Mouse (Mus musculus): ENCODE results near the gene Vkorc1l1.

Gene Vkorc1l1

DNA sequence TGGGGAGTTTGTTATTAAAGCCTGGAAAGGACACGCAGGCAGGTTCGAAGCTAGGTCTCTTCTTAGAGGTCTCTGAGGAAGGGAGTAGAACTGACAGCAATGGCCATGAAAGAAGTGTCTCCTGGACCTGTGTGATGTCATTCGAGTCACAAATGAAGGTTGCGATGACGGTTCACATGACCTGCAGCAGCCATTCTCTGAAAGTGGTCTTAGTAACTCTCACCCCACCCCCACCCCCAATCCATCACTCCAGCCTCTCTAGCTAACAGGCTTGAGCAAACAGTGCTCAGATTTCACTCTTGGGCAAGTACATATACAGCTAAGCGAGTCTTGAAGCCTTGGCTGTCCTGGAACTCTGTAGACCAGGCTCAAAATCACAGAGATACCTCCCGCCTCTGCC, 61.5 kb downstream of the Vkorc1l1 start:
- DNase-seq, result no peak

DNA sequence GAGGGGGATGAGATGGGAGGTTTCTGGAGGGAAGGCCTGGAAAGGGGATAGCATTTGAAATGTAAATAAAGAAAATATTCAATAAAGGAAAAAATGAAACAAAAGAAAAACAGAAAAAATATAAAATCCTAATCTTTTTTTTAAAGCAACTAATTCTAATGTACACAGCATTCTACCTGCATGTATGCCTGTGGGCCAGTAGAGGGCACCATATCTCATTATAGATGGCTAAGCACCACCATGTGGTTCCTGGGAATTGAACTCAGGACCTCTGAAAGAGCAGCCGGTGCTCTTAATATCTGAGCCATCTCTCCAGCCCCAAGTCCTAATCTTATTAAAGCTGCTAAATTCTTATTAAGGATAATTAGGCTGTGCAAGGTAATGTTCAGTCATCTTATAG, 65.6 kb downstream of the Vkorc1l1 start:
- DNase-seq, result no peak

DNA sequence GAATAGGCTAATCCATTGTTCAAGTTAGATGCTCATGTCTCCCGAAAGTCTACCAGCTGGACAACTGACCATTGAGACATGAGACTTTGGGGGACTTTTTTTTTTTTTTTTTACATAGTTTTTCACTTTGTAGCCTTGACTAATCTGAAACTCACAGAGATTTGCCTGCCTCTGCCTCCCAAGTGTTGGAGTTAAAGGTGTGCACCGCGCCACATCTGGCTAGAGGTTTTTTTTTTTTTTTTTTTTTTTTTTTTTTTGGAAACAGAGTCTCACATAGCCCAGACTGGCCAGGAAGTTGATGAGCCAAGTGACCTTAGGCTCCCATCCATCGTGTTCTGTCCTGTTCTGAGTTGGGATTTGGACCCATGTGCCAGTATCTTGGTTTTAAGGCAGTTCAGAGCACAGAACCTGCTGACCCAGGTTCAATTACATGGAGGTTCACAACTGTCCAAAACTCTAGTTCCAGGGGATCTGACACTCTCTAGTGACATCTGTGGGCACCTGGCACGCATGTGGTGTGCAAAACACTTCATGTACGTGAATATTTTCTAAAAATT, 66.3 kb downstream of the Vkorc1l1 start:
- DNase-seq, result no peak

DNA sequence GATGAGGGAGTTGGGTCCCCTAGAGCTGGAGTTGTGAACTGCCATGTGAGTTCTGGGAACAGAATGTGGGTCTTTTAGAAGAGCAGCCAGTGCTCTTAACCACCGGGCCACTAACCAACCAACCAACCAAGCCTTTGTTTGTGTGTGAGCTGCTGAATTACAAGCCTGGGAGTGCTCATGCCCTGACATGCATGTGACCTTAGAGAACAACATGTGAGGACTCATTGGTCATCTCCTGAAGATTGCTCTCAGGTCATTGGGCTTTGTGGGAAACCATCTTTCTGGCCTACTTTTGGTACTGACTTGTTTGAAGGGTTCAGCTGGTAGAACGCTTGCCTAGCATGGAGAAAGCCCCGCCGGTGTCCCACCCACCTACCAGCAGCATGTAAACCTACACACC, 68.0 kb downstream of the Vkorc1l1 start:
- DNase-seq, result no peak

DNA sequence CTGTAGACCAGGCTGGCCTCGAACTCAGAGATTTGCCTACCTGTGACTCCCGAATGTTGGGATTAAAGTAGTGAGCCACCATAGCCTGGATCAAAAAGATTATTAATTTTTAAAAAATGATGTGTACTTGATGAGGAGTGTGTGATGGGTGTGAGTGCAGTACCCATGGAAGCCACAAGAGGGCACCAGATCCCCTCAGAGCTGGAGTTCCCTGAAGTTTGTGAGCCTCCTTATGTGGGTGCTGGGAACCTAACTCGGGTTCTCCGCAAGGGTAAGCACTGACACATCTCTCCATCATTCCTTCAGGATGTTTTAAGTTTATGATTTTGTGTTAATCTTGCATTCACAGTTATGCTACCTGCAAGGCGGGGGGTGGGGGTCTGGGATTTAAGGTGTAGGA, 69.2 kb downstream of the Vkorc1l1 start:
- DNase-seq, result no peak

DNA sequence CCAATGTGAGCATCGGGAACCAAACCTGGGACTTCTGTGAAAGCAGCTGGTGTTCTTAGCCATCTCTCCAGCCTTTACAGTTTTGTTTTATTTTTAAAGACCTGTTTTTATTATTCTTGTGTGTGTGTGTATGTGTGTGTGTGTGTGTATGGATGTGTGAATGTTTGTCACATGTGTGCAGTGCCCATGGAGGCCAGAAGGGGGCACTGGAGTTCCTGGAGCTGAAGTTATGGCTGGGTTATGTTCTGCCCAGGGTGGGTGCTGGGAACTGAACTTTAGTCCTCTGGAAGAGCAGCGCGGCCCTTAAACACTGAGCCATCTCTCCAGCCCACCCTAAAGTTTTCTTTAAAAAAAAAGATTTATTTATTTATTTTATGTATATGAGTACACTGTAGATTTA, 73.3 kb downstream of the Vkorc1l1 start:
- DNase-seq, result no peak

DNA sequence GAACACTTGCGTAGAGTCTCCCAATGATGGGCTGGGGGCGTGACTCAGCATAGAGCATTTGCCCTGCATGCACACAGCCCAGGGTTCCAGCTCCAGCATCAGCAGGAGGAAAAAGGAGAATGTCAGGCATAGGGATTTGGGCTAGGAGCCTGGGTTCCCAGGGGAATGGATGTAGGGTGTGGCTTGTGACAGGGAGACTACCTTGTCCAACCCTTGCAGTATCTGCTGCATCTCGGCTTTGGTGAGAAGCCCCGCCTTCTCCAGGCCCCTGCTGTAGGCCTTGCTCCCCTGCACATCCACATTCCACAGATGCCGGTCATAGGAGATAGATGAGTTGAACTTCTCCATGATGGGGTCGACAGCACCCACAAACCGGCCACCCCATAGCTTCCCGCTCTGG, 77.7 kb downstream of the Vkorc1l1 start:
- DNase-seq, result no peak

DNA sequence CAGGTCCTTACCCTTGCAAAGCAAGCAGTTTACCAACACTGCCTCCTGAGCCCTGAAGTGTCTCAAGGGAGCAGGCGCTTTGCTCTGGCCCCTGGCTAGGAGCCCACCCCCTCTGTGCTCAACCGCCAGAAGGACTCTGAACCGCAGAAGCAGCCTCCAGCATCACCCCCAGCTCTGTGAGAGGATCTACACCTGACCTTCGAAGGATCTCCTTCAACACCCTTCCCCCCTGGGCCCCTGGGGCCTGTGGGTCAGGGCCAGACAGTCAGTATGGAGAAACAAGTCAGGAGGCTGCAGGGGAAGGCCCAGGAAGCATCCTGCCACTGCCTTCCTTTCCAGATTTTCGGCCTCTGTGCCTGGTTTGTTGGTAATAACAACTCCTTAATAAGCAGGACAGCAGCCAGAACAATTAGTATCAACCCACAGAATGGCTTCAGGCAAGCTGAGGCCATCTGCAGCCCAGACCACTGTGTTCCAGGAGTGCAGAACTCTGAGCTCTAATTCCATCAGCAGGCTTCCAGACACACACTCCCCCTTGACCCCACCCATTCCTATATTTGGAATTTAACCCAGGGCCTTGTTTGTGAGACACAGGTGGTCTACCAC, 79.7 kb downstream of the Vkorc1l1 start:
- no peak for DNase-seq

DNA sequence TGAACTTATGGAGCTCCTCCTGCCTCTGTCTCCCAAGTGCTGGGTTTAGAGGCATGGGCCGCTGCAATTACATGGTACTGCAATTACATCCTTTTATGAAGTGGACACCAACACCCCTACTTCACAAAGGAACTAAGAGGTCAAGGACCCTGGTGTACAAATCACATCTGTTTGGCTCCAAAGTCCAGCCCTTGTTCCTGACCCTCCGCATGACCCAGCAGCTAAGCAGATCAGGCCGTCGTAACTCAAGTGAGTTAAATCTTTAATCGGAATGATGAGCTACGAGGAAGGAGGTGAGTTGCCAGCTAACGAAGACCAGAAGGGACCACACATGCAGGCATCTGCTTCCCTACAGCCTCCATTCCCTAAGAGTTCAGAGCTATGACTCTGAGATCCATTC, 80.6 kb downstream of the Vkorc1l1 start:
- DNase-seq, result no peak

DNA sequence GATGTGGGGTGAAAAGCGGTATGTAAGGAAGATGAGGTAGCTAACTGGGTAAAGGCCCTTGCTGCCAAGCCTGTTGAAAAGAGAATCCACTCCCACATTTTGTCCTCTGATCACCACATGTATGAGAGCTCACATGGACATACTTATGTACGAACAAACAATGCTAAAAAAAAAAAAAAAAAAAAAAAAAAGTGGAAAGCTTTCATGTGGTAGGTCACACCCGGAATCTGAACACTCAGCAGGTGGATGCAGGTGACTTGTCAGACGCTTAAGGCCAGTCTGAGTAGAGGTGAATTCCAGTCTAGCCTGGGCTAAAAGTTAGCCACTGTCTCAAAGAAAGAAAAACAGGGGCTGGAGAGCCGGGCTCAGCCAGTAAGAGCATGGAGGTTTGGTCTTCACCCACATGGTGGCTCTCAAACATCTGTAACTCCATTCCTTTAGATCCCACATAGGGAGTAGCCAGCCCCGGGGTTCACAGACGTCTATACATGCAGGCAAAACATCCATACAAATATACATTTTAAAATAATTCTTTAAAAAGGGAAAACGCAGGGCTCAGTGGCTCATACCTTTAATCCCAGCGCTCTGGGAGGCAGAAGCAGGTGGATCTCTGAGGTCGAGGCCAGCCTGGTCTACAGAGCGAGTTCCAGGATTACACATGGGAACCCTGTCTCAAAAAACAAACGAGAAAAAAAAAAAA, 81.4 kb downstream of the Vkorc1l1 start:
- DNase-seq, result no peak

DNA sequence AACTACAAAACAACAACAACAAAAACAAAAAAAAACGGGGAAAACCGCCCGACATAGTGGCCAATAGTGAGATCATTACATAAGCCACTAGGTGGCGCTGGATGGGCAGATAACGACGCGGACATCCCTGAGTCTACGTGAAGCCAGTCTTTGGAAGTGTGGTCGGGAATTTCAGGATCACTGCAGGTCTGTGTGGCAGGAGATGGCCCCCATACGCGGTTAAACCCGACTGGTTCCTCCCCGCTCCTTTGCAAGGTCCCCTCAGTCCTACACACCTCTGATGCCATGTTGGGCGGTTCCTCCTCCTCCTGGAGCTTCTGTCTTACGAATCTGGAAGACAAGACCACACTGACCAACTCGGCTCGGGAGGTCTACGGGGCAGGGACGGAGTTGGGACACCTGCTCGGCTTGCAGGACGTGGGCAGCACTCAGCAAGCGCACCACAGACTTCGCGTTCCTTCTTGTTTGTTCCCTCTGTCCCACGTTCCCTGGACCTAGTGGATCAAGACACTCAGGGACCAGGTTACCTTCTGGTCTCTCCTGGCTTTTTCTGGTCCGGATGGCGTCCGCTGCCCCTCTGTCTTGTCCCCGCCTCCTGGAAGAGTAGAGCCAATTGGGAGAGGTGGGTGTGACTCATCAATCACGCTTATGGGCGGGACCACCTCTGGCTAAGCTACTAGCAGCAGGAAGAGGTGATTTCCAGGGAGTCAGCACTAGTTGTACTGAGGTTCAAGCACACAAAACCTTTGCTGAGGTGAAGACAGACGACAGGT, 82.2 kb downstream of the Vkorc1l1 start:
- DNase-seq, result peak; percentile 79

DNA sequence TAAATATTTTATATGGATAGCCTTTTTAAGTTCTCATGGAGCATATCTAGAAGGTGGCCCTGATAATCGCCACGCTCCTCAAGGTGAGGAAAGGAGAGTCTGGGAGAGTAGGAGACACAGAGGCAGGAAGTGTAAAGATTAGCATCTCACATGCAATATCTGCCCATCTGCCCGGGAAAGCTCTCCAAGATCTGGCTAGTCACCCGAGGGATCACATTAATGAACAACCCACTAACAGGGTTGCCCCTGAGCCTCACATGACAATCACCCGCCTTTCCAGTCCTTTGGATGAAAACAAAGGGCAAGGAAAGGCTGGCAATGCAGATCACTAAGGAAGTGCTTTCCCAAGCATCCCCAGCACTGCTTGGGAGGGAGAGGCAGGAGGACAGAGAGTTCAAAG, 85.4 kb downstream of the Vkorc1l1 start:
- DNase-seq, result no peak

DNA sequence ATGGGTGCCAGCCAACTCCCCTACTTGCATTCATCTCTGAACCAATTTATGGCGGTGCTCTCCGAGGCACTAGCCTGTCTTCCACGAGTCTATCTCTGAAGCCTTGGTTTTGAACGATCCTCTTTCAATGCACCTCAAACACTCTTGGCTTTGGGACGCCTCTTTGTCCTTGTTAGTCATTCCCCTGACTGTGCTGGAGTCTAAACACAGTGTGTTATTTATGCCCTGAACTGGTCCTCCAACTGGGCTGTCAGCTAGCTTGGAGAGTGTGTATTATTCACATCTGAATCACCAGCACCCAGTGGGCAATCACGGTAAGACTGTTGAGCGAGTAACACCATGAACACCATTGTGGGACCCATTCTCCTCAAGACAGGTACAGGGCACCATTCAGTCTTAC, 85.9 kb downstream of the Vkorc1l1 start:
- no peak for DNase-seq

DNA sequence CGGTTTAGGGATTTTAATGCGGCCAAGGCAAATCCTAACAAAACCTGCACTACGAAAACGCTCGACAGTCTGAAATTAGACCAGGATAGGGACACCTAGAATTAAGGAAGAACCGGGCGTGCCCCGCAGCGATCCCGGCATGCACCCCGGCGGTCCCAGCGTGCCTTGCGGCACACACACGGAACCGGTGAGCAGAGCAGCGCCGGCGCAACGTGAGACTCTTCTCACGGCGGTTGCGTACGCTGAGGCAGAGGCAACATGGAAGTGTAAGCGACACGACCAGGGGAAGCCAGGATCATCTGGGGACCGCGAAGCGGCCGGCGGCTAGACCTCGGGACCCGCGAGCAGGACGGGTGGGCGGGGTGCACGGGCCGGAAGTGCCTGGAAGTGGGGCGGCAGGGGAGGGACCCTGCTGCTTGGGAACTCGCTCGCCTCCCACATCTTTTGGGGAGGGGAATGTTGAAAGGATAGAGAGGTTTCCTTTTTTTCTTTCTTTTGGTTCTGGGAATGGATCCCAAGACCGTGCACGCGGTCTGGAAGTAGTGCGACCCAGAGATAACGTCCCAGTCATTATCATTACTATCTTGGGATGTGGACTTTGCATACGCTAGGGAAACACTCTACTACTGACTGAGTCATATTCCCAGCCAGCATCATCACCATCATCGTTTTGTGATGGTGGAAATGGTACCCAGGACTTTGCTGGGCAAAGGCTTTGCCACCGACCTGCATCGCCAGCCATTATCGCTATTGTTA, 87.5 kb downstream of the Vkorc1l1 start, which contains the start of the genes Asl and Crcp:
Gene Asl (minus strand): TSS at position 106 of the 756 bp plus-strand sequence.
Gene Crcp (plus strand): TSS at position 149 of the 756 bp plus-strand sequence.
- peak; percentile 83 for DNase-seq

DNA sequence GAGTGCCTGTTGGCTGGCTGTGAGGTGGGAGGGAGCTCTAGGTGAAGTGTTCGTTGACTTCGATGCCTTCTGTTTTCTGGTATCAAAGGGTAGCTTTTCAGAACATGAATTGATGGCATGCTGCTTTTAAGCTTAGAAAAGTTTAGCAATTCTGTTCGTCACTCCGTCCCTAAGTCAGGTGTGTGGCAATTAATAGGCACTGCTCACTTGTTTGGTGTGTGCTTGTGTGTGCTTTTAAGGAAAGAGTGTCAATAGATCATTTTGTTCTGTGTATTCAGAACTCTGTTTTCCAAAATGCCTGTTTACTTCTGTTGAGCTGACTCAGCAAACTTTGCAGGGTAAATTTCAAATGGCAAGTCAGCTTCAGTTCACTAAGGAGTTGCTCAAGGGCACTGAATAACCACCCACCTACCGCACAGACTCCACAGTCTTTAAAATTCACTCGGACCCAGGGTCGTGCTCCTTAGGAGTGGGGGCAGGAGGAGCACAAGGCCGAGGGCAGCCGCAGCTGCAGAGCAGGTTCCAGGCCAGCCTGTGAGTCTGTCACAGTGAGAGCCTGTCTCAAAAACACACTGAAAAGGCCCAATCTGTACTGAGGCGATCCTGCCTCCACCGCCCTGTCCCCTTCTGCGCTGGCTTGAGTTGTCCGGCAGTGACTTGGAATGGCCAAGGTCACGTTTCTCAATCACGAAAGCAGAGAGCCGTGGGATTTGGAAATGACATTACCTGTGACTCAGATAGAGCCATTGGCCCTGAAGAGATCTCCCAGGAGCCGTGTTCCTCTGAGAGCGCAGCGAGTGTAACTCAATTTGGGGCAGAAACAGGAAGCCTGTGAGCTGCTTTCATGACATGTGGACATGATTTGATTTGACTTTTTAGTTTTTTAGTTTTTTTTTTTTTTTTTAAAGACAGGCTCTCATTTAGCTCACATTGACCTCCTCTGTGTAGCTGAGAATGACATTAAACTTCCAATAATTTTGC, 89.9 kb downstream of the Vkorc1l1 start:
- no peak for DNase-seq

DNA sequence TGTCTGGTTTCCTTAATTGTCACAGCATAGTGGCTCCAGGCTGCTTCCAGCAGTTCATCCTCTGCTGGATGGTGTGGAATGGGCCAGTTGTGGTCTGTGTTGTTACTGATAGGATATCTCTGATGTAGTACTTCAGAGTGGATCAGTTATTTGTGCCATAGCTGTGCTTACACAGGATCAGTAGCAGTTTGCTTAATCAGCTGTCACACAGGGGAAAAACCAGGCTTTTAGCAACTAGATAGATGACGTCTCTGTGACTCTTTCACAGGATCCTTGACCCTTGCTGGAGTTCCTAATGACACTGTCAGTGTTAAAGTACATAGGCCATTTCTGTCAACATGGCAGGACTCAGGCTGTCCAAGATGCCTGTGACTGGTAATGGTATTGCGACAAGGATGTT, 92.1 kb downstream of the Vkorc1l1 start:
- DNase-seq, result no peak

Data from thymus, postnatal 25 days (tissue).